Mouse (Mus musculus): Measurements from ENCODE around the gene Trmt2b. TPM values are rescaled to one million over a fixed set of nuclear protein-coding genes. Genes with fewer than 3 reads are reported as not detected.

Trmt2b gene
- 10 to 100 TPM; 24.6 to 29.8 TPM for polyA plus RNA-seq (2017; shearing (Covaris generic))

GRCm38 (mm10) chrX:134276275-134277160, at the start of gene Trmt2b:
TSS of gene Trmt2b (minus strand) at chrX:134276984.

GRCm38 (mm10) chrX:134307534-134308274, 30.9 kb upstream of the Trmt2b start, which contains the start of gene Cenpi:
TSS of gene Cenpi (plus strand) at chrX:134308084.

GRCm38 (mm10) chrX:134221856-134222255, 54.9 kb downstream of the Trmt2b start, which contains the start of gene Nox1:
TSS of gene Nox1 (minus strand) at chrX:134221956.

GRCm38 (mm10) chrX:134187201-134187600, 89.6 kb downstream of the Trmt2b start, which contains the start of gene Arl13a:
TSS of gene Arl13a (plus strand) at chrX:134187501.

Other genes starting within 250 kb of the Trmt2b start
- 10 to 100 TPM; 49.6 to 53.4 TPM for gene Cstf2, start 217.8 kb downstream of the Trmt2b start, polyA plus RNA-seq (2017; shearing (Covaris generic))
- 1 to 10 TPM in 1 of 2 experiments, under 1 TPM in 1; 0.78 to 2.7 TPM for gene Xkrx, start 114.9 kb downstream of the Trmt2b start, polyA plus RNA-seq (2017; shearing (Covaris generic))
- gene Arl13a, start 89.5 kb downstream of the Trmt2b start, polyA plus RNA-seq (2017; shearing (Covaris generic)) = not detected
- gene Nox1, start 55.0 kb downstream of the Trmt2b start, polyA plus RNA-seq (2017; shearing (Covaris generic)) = 1 to 10 TPM in 1 of 2 experiments, under 1 TPM in 1; 0.37 to 1.3 TPM
- under 1 TPM; 0.13 to 0.21 TPM for gene Tmem35a, start 18.2 kb upstream of the Trmt2b start, polyA plus RNA-seq (2017; shearing (Covaris generic))
- gene Cenpi, start 31.1 kb upstream of the Trmt2b start, polyA plus RNA-seq (2017; shearing (Covaris generic)) = 1 to 10 TPM; 2.3 to 4.1 TPM
- gene Drp2, start 127.6 kb upstream of the Trmt2b start, polyA plus RNA-seq (2017; shearing (Covaris generic)) = not detected
- gene Taf7l, start 199.5 kb upstream of the Trmt2b start, polyA plus RNA-seq (2017; shearing (Covaris generic)) = under 1 TPM; 0.33 to 0.38 TPM

Measured in activated CD4-positive, CD25-positive, alpha-beta regulatory T cell (primary cell).